Mouse (Mus musculus) ES-E14 (cell line): ENCODE measurements around the gene 2310061I04Rik.

Experiments
- HCFC1 ChIP-seq: IDR thresholded peaks from 2 replicates; pipeline ENCODE4 v1.6.1; 2012; ENCODE audit warnings: low read length, inconsistent platforms, borderline replicate concordance; ENCODE audit not compliant: insufficient read depth
- MAFK ChIP-seq: IDR thresholded peaks from 2 replicates; pipeline ENCODE4 v1.6.1; 2014; ENCODE audit warnings: mild to moderate bottlenecking, low read depth, low read length, inconsistent platforms; ENCODE audit not compliant: insufficient read depth
- ZNF384 ChIP-seq: IDR thresholded peaks from 2 replicates; pipeline ENCODE4 v1.6.1; 2012; ENCODE audit warnings: low read depth, low read length, inconsistent platforms

- TF ChIP-seq MAFK (peak; percentile 51; the same call in 1 of the 2 replicates), ZNF384 (no peak), HCFC1 (no peak)
These were observed 8.4 kb upstream of the 2310061I04Rik start for GRCm38 (mm10) chr17:35905587-35905986.
